Mouse (Mus musculus) lung, embryonic 16.5 days (tissue): Measurements from ENCODE around the gene Pih1d2. TPM values are rescaled to one million over a fixed set of nuclear protein-coding genes. Genes with fewer than 3 reads are reported as not detected.

Source experiments
- ATAC-seq: fragments of 200-750 bp; cut with Nextera tagmentation; 2 replicates; pipeline ENCODE4 v1.8.0; 2017; ENCODE audit warnings: low read depth, mild to moderate bottlenecking, moderate library complexity
- H3K27ac ChIP-seq: fragments of 300-500 bp; sonication (generic); 2 replicates; pipeline ENCODE4 v1.5.1; 2014; ENCODE audit warnings: mild to moderate bottlenecking, control low read depth, low read length
- H3K27me3 ChIP-seq: fragments of 300-500 bp; sonication (generic); 2 replicates; pipeline ENCODE4 v1.6.1; 2014; ENCODE audit warnings: low read depth, low read length, mixed read lengths; ENCODE audit not compliant: control insufficient read depth, insufficient read depth
- H3K36me3 ChIP-seq: fragments of 300-500 bp; sonication (generic); 2 replicates; pipeline ENCODE4 v1.6.1; 2014; ENCODE audit warnings: low read length; ENCODE audit not compliant: control insufficient read depth, insufficient read depth
- H3K4me1 ChIP-seq: fragments of 300-500 bp; sonication (generic); replicated peaks from 2 replicates; pipeline ENCODE4 v1.6.1; 2014; ENCODE audit warnings: low read length, mixed read lengths; ENCODE audit not compliant: control insufficient read depth, insufficient read depth
- H3K4me2 ChIP-seq: fragments of 300-500 bp; sonication (generic); 2 replicates; pipeline ENCODE4 v1.6.1; 2014; ENCODE audit warnings: low read depth, low read length, control low read depth
- H3K4me3 ChIP-seq: fragments of 300-500 bp; sonication (generic); 2 replicates; pipeline ENCODE4 v1.5.1; 2014; ENCODE audit warnings: mild to moderate bottlenecking, low read length, control low read depth
- H3K9ac ChIP-seq: fragments of 300-500 bp; sonication (generic); 2 replicates; pipeline ENCODE4 v1.6.1; 2014; ENCODE audit warnings: low read length, control low read depth
- H3K9me3 ChIP-seq: fragments of 300-500 bp; sonication (generic); 2 replicates; pipeline ENCODE4 v1.6.1; 2016; ENCODE audit warnings: low read length; ENCODE audit not compliant: control insufficient read depth
- WGBS: fragments of 180-500 bp; shearing (Covaris S2); extraction: QIAGEN DNeasy Blood & Tissue Kit; methylation state at CpG from one replicate; pipeline ENCODE4 v1.1.7; 2014; 5-methylcytosine and 5-hydroxymethylcytosine counted together
- polyA plus RNA-seq: library from polyadenylated mRNA; unstranded; fragments of >200 nt; fragmentation: Nextera tagmentation; extraction: Ambion mirVana; gene quantifications from 2 replicates; pipeline ENCODE4 v1.2.1, GENCODE M21; 2015

Pih1d2 gene
- polyA plus RNA-seq, result 8.7 and 9.6 TPM in 2 replicates

- ATAC-seq, result peak; percentile 96
- H3K9me3 ChIP-seq, result no peaks in the 10 kb centered on the region
- peak within 1 kb of the TSS; percentile 98 for H3K27ac ChIP-seq
- peak within 1 kb of the TSS; percentile 99 for H3K4me3 ChIP-seq
- peaks cover 7% of the 10 kb centered on the region for H3K4me1 ChIP-seq
- peaks cover 15% of the 10 kb centered on the region for H3K36me3 ChIP-seq
- no peaks in the 10 kb centered on the region for H3K27me3 ChIP-seq
- peak within 1 kb of the TSS; percentile 62 for H3K4me2 ChIP-seq
- H3K9ac ChIP-seq, result peak within 1 kb of the TSS; percentile 98
- WGBS, result under 1% methylated on average over 78 of the region's 81 CpGs
Measured at GRCm38 (mm10) chr9:50616766-50617603, at the start of gene Pih1d2, which contains the start of gene Nkapd1. Gene Pih1d2, plus strand, starts transcription at chr9:50617321. Gene Nkapd1, minus strand, starts transcription at chr9:50617464.

- ATAC-seq, result no peak
- no peaks in the 10 kb centered on the region for H3K36me3 ChIP-seq
- H3K9me3 ChIP-seq, result no peaks in the 10 kb centered on the region
- H3K4me3 ChIP-seq, result no peak overlapping the region
- H3K4me2 ChIP-seq, result no peak overlapping the region
- no peaks in the 10 kb centered on the region for H3K4me1 ChIP-seq
- no peaks in the 10 kb centered on the region for H3K27me3 ChIP-seq
- H3K9ac ChIP-seq, result no peak overlapping the region
- H3K27ac ChIP-seq, result no peak overlapping the region
- WGBS, result 75% methylated on average over 4 of the region's 4 CpGs
Measured at GRCm38 (mm10) chr9:50567372-50567771, 49.7 kb upstream of the Pih1d2 start.

- 80% methylated on average over 2 of the region's 2 CpGs for WGBS
- Histone ChIP-seq H3K36me3 (no peaks in the 10 kb centered on the region), H3K27me3 (no peaks in the 10 kb centered on the region), H3K9ac (no peak overlapping the region), H3K4me1 (no peaks in the 10 kb centered on the region), H3K9me3 (no peaks in the 10 kb centered on the region), H3K27ac (no peak overlapping the region), H3K4me2 (no peak overlapping the region), H3K4me3 (no peak overlapping the region)
- no peak for ATAC-seq
Measured at GRCm38 (mm10) chr9:50567881-50568280, 49.2 kb upstream of the Pih1d2 start.

GRCm38 (mm10) chr9:50569599-50570525 is 47.3 kb upstream of the Pih1d2 start:
- H3K27me3 ChIP-seq, result no peaks in the 10 kb centered on the region
- no peaks in the 10 kb centered on the region for H3K9me3 ChIP-seq
- ATAC-seq, result no peak
- H3K9ac ChIP-seq, result no peak overlapping the region
- H3K36me3 ChIP-seq, result no peaks in the 10 kb centered on the region
- no peaks in the 10 kb centered on the region for H3K4me1 ChIP-seq
- 66% methylated on average over 10 of the region's 10 CpGs for WGBS
- no peak overlapping the region for H3K27ac ChIP-seq
- H3K4me2 ChIP-seq, result no peak overlapping the region
- H3K4me3 ChIP-seq, result no peak overlapping the region

- no peak for ATAC-seq
- Histone ChIP-seq H3K4me3 (no peak overlapping the region), H3K4me1 (no peaks in the 10 kb centered on the region), H3K4me2 (no peak overlapping the region), H3K27me3 (no peaks in the 10 kb centered on the region), H3K9me3 (no peaks in the 10 kb centered on the region), H3K9ac (no peak overlapping the region), H3K36me3 (no peaks in the 10 kb centered on the region), H3K27ac (no peak overlapping the region)
- WGBS, result 20% methylated on average over 4 of the region's 4 CpGs
Measured at GRCm38 (mm10) chr9:50580370-50580769, 36.8 kb upstream of the Pih1d2 start.

GRCm38 (mm10) chr9:50585145-50585818 is 31.8 kb upstream of the Pih1d2 start:
- WGBS, result 68% methylated on average over 6 of the region's 6 CpGs
- Histone ChIP-seq H3K36me3 (no peaks in the 10 kb centered on the region), H3K27ac (no peak overlapping the region), H3K4me1 (no peaks in the 10 kb centered on the region), H3K27me3 (no peaks in the 10 kb centered on the region), H3K4me2 (no peak overlapping the region), H3K9ac (no peak overlapping the region), H3K9me3 (no peaks in the 10 kb centered on the region), H3K4me3 (no peak overlapping the region)
- ATAC-seq, result no peak

GRCm38 (mm10) chr9:50586955-50587354 is 30.2 kb upstream of the Pih1d2 start:
- Histone ChIP-seq H3K36me3 (no peaks in the 10 kb centered on the region), H3K4me2 (no peak overlapping the region), H3K9ac (no peak overlapping the region), H3K4me3 (no peak overlapping the region), H3K27me3 (no peaks in the 10 kb centered on the region), H3K9me3 (no peaks in the 10 kb centered on the region), H3K27ac (no peak overlapping the region), H3K4me1 (no peaks in the 10 kb centered on the region)
- 41% methylated on average over 4 of the region's 4 CpGs for WGBS
- no peak for ATAC-seq

- no peak overlapping the region for H3K4me2 ChIP-seq
- H3K36me3 ChIP-seq, result no peaks in the 10 kb centered on the region; the same call in 1 of the 2 replicates
- H3K27ac ChIP-seq, result no peak overlapping the region
- no peak for ATAC-seq
- no peak overlapping the region for H3K9ac ChIP-seq
- no peaks in the 10 kb centered on the region for H3K27me3 ChIP-seq
- H3K9me3 ChIP-seq, result no peaks in the 10 kb centered on the region
- H3K4me3 ChIP-seq, result no peak overlapping the region
- H3K4me1 ChIP-seq, result no peaks in the 10 kb centered on the region
- 71% methylated on average over 10 of the region's 10 CpGs for WGBS
Measured at GRCm38 (mm10) chr9:50590856-50591518, 26.1 kb upstream of the Pih1d2 start.
